Mouse (Mus musculus): ENCODE measurements around the gene Fgd3.

- TF ChIP-seq CTCF (IDR thresholded peaks at IDR 0.05; ENCODE audit: low read depth, low read length), result no peak
- no peak for TF ChIP-seq POLR2A (IDR thresholded peaks at IDR 0.05; ENCODE audit: insufficient read depth, low read length)
- no peak for TF ChIP-seq EP300 (IDR thresholded peaks at IDR 0.05; ENCODE audit: insufficient read depth, low read depth, low read length)
Observed at GRCm38 (mm10) chr13:49342723-49343100, 22.6 kb upstream of the Fgd3 start.
